Mouse (Mus musculus) monocyte, adult 5-6 weeks (primary cell): ENCODE results near the gene Trp53. TPM values are rescaled to one million over a fixed set of nuclear protein-coding genes. Genes with fewer than 3 reads are reported as not detected.

Source experiments
- ATAC-seq: fragments of 153-309, 156-312 bp; replicated peaks from 2 replicates; pipeline ENCODE4 v1.8.0; 2017; ENCODE audit warnings: mild to moderate bottlenecking; ENCODE audit not compliant: low TSS enrichment, insufficient number of reproducible peaks, severe bottlenecking, poor library complexity, low FRiP score
- total RNA-seq: library from RNA; stranded (forward); fragments of 200-1000, 200-491, 200-594 nt; gene quantifications from 3 replicates; pipeline ENCODE4 v1.2.3, GENCODE M21; 2017

The Trp53 gene
- total RNA-seq, 1 experiment from 2014 or later: 11.9 TPM

DNA sequence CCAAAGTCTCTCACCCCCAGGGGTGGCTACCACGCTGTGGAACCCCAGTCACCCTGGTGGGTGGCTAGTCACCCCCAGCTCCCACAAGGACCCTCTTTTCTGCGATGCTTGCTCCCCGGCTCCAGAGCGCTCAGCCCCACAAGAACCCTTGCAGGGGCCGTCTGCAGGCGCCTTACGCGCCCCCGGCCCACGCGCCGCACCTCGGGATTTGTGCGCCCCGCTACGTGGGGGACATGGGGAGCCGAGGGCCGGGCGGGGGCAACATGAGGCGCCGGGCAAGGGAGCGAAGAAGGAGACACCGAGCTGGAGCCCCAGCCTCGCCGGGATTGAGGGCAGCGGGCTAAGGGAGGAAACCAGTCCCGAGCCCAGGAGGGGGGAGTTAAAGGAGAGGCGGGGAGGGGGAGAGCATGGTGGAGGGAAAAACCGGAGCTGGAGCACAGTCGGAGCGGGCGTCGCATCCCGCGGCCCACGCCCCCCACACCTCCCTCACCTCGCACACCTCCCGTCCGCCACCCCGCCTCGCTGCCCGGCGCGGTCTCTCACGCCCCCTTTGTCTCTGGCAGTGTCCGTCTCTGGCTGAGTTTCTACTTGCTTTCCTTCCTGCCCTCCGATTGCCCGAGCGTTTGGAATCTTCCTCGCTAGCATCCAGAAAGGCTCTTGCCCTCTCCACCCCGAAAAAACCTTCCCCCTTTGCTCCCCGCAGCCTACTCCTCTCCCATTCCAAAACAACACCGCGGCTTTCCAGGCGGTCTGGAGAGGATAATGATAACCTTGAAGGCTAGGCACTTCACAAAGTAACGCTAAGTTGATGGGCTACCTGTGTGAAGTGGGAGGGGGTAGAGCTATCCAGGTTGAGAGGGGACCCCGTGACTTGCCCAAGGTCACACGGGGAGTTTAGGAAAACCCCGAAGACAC lies 20.1 kb upstream of the Trp53 start, which contains the start of gene Efnb3:
Gene Efnb3, minus strand, starts transcription at position 355 of the 915 bp plus-strand sequence.
- no peak for ATAC-seq

DNA sequence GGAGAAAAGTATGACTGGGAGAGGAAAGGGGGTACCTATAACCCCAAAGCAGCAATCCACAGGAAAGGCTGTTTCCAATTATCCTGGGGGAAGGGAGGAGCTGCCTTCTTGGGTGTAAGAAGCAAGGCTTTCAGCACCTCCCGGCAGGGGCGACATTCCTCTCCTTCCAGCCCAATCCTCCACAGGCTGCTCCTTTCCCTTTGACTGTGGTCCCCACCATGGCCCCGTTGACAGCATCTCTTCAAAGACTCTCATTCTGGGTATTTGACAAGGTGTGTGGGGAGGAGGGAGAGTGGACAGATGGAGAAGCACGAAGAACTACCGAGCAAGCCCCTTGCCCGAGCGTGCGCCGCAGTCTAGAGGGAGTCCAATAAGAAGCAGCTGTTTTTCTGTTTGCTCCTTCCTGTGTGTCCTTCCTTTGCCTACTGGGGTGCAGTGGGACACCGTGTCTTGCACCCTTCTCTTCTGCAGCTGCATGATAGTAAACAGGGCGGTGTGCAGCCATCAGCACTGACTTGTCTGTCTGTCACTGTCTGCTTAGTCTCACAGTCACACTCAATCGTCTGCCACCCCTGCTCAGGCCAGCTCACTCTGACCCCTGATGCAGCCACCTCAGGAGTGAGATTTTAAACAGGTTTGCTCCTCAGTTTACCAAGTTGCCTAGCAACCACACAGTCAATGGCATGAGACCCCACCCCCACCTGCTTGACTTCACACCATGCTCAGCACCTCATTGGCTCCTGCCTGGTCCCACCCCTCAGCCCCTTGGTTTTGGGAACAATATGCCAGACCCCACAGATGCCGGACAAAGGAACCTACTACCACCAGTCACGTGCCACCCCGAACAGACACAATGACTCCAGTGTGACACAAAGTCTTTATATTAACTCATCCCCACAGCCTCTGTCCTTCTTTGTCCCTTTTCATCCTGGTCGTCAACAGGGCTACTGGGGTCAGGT lies 19.0 kb upstream of the Trp53 start:
- no peak for ATAC-seq

DNA sequence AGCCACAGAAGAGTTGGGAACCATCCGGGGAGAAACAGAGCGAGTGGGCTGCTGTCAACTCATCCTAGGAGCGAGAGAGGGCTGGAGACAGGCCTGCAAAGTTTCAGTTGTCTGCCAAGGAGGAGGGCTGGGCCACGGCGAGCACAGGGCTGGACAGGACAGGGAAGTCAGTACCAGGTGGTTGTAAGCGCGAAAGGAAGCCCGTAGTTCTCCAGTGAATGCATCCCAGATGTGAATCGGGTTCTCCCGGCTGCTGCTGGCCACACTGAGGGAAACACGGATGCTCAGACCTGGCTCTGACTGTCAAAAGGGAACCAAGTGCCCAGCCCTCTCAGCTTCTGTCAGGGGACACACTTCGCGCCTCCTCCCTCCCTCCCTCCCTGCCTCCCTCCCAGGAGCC lies 16.8 kb upstream of the Trp53 start:
- ATAC-seq: no peak

DNA sequence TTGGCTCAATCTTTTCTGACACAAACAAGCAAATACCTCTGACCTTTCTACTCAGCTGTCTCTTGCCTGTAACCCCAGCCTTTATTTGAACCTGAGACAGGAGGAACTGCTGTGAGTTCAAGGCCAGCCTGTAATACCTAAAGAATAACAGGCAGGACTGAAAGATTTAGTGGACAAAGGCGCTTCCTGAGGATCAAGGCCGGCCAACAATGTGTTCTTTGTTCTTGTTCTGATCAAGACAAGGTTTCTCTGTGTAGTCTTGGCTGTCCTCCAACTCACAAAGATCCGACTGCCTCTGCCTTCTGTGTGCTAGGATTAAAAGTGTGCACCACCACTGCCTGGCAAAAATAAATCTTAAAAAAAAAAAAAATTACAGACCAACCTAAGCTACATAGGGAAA lies 15.8 kb upstream of the Trp53 start:
- no peak for ATAC-seq

DNA sequence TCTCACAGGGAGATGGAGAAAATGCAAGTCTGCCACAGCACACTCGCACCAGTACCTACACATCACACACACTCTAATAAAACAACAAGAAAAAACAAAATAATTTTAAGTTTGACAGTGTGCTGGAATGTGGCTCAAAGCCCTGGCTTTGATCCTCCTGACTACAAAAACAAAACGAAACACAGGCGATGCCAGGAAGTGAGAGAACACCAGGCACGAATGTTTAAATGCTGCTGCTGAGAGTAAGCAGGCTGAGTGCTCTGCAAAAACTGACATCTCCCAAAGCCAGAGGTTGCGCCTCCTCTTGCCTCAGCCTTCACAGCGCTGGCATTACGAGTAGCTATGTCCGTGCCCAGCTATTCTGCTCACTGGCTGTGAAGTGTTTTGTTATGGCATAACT lies 15.0 kb upstream of the Trp53 start:
- ATAC-seq: no peak

DNA sequence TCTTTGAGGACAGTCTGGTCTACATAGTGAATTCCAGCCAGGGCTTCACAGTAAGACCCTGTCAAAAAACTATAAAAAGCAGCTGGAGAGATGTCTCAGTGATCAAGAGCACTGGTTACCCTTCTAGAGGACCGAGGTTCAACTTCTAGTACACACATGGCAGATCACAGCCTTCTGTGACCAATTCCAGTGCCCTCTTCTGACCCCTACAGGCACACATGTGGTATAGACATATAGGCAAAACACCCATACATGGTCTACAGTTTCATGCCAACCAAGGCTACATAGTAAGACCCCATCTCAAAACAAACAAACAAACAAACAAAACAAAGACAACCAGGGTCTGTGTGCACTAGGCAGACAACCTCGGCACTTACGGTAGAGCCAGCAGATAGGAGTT lies 4.9 kb upstream of the Trp53 start:
- ATAC-seq: no peak

DNA sequence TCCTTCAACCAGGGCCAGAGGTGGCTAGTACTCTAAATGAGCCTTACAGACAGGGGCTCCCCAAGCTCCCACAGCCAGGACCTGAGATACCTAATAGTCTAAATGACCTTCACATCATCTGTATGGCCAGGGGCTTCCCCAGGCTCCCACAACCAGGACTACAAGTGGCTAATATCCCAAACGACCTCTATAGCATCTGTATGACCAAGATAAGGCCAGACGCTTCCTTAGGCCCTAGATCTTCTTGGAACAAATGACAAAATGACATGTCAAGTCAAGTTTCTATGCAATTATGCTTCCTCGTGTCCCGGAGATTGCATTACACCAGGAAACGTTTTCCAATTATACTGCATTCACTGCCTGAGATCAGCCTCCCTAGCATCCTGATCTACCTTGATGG lies 3.9 kb upstream of the Trp53 start:
- no peak for ATAC-seq

DNA sequence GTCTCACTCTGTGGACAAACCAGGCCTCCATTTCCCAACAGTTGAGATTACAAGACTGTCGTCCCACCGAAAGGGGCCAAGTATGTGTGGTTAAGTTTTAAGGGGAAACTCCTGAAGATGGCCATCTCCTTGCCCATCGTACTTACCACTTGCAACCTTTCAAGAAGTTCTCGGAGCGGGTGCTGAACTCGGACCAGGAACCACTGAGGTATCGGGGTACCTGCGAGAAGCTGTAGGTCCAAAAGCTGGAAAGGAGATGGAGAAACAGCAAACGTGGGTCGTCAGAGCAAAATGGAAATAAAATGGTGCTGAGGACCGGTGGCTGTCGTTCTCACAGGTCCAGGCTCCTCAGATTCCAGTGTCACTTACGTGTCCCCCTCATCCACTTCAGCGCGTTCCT lies 1.9 kb upstream of the Trp53 start:
- no peak for ATAC-seq

DNA sequence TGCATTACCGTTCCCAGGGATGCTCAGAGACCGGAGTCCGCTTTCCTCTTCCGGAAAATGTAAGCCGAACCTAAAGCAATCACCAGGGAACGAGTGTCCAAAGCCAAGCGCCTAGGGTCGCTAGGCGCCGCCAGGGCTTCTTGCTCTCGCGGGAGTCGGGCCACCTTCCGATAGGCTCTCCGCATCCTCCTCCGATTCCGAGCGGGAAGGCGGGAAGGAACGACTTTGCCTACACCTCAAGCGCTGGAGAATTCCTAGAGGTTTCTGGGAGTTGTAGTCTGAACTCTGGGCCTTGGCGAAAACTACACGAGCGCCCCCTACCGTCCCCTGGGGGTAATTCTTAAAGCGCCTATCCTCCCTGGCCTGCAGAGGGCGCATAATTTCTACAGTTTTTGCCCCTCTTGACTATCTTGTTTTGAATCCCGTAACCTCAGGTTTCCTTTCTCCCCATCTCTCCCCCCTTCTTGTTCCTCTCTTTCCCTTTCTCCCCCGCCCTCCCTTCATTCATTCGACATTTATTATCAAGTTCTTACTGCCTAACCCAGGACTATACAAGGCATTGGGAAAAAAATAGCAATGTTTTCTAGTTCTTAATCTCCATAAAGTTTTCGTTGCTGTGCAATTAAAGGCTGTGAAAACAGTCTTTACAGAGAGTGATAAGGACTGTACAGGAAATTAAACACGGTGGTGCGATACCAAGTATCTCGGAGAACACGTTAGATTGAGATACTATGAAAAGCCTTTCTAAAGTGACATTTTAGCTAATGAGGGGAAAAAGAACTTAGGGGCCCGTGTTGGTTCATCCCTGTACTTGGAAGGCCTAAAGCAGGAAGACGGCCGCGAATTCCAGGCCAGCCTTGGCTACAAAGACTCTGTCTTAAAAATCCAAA lies 786 bp upstream of the Trp53 start:
- peak; percentile 63 for ATAC-seq

DNA sequence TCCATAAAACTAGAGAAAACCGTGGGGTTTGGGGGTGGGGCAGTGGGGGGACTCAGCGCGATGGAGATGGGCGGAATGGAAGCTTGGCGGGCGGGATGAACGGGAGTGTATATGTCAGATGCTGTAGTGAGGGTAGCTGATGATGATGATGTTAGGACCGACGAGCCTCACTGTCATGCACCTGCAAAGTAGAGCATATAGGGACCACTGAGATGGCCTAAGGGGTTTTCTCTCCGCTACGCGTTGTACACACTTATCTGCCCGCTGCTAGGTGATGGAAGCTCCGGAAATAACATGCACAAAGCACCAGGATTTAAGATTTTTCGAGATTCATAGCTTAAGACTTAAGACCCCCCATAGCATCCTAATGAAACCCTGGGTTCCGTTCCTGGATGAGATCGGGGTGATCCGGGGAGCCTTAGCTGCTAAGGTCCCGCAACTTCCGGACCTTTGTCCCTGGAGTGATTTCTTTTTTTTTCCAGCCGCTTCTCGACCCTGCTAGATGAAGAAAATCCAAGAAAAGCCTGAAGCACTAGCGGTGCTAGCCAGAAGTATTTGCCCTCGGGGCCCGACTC lies 500 bp downstream of the Trp53 start:
- ATAC-seq: no peak

DNA sequence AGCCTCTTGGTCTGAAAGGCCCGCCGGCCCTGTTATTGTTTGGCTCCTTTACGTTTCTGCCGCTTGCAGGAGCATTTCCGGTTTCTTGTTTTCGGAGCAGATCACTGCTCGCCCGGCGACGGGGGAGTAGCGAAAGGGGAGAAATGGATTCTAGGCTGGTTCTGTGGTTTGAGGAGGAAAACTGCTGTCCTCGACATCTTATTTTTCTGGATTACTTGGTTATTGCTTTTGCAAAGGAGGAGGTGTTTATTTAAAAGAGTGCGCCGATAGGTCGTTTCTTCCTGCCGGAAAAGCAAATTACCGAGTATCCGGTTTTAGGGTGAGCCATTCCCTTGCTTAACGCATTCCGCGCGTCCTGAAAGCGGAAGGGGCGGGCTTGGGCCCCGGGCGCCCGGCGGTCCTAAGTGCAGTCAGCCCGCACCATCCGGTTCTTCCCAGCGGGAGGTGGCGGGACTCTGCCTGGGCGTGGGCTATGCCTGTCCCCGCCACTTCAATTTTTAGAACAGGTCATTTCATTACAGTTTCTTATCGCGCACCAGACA lies 1.1 kb downstream of the Trp53 start:
- ATAC-seq: peak; percentile 57

DNA sequence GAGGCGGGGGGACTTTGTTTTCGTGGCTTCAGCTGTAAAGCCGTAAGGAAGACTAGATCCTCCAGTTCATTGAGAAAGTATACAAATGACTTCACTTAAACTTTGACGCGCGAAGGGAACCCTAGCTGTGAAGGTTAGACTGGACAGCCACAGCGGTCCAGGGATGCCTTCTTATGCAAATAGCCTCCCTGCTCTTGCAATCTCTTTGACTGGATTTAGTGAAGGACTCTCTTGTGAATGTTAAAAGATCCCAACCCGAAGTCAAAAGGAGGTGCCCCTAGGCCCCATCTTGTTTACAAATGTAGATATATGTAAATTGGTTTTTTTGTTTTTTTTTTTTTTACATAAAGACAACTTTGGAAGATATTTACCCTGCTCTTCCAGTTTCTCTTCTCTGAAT lies 1.7 kb downstream of the Trp53 start:
- no peak for ATAC-seq

DNA sequence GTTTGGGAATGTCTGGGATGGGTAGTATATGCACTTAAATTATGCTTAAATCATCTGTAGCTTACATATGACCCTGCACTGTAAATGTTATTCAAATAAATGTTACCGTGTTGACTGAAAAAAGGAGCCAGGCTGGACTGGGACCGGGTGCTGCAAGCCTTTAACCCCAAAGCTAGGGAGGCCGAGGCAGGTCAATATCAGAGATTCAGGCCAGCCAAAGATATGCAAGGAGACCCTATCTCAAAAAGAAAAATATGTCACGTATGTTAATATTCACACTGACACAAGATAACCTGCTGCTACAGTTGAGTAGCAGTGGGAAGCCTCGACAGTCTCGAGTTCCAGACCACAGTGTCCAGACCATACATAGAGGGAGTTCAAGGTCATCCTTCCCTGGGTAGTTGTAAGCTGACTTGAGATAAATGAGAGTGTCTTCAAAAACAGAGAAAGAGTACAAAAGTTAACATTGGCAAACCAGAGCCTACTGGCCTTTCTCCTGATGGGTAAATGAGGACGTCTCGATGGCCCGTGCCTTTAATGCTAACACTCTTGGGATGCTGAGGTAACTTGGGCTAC lies 2.2 kb downstream of the Trp53 start:
- ATAC-seq: no peak

DNA sequence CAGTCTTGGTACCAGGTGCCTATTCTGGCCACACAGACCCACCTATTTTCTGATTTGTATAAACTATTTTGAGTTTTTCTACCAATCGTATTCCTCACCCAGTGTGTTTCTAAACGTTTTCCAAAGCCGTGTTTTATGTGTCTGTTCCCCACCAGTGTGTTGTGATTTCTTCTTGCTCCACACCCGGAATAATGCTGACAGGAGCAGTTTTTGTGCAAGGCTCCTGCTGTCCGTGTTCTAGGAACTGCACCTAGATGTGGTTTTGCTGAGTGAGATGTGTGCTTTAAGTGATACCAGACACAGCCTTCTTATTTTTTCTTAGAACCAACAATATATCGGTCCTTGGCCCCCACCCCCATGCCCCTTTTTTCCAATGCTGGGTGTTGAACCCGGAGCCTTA lies 3.8 kb downstream of the Trp53 start:
- ATAC-seq: no peak

DNA sequence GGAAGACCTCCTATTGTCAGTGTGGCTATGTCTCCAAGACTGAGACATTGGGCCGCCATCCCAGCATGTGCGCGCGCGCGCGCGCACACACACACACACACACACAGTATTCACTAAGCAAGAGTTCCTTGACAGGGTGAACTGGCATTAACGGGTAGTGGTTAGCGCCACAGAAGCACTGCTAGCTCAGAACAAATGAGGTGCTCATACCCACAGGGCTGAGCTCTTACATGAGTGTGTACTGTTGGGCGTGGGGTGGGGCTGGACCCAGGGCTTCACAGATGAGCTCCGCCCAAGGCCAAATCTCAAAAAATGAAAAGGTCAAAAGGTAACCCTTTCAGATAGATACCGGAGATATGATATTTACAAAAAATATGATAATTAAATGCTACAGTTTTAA lies 4.8 kb downstream of the Trp53 start:
- ATAC-seq: no peak

DNA sequence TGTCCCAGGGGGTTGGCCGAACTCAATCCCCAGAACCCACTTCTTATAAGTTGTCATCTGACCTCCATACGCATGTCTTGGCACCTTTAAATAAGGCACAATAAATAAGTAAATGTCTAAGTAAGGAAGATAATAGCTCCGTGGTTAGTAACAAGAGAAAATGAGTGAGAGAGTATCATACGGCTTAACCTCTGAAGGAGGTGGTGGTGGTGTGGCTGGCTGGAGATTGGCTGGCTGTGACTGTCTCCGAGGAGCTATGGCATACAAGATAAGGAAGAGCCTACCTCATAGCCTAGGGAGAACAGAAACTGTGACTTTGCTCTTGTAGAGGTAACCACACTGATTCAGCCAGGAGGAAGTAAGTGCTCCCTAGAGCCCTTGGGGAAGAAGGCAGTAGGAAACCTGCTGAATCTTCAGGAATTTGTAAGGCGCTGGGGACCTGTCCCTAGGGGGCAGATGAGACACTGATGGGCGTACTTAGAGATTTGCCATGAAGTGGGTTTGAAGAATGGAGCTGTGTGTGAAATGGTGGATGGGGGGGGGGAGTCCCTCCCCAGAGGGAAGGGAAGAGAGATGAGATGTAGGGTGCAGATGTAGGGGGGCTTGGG lies 5.7 kb downstream of the Trp53 start:
- peak; percentile 55 for ATAC-seq

DNA sequence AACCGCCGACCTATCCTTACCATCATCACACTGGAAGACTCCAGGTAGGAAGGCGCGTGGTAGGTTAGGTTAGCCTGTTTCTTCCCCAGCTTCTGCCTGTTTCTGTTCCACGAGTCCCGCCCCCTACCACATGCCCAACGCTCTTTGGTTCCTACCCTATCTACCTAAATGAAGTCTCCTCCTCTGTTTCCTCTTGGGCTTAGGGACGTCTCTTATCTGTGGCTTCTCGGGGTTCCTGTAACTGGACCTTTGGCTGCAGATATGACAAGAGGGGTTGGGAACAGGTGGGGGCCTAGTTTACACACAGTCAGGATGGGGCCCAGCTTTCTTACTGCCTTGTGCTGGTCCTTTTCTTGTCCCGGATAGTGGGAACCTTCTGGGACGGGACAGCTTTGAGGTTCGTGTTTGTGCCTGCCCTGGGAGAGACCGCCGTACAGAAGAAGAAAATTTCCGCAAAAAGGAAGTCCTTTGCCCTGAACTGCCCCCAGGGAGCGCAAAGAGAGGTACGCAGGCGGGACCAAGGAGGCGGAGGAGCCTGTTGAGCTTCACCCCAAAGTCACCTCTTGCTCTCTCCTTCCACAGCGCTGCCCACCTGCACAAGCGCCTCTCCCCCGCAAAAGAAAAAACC lies 9.2 kb downstream of the Trp53 start:
- no peak for ATAC-seq
